Mouse (Mus musculus) forebrain, postnatal 0 days (tissue): ENCODE measurements around the gene Sipa1l2. TPM values are rescaled to one million over a fixed set of nuclear protein-coding genes. Genes with fewer than 3 reads are reported as not detected.
A peak's percentile ranks its signal among the peaks of the same experiment; 100 is the strongest.

Experiments
- ATAC-seq: fragments of 200-750 bp; cut with Nextera tagmentation; 2 replicates; pipeline ENCODE4 v1.8.0; 2017; ENCODE audit warnings: mild to moderate bottlenecking, moderate library complexity
- DNase-seq: peaks from one replicate; pipeline ENCODE4 v3.0.0-alpha.2; 2015
- H3K27ac ChIP-seq: fragments of 300-500 bp; sonication (generic); 2 replicates; pipeline ENCODE4 v1.5.1; 2014; ENCODE audit warnings: low read depth, mild to moderate bottlenecking, antibody characterized with exemption, low read length, moderate library complexity, mixed read lengths
- H3K27me3 ChIP-seq: fragments of 300-500 bp; sonication (generic); 2 replicates; pipeline ENCODE4 v1.6.1; 2014; ENCODE audit warnings: mild to moderate bottlenecking, low read length, mixed read lengths; ENCODE audit not compliant: insufficient read depth
- H3K36me3 ChIP-seq: fragments of 300-500 bp; sonication (generic); 2 replicates; pipeline ENCODE4 v1.6.1; 2014; ENCODE audit warnings: mild to moderate bottlenecking, moderate library complexity; ENCODE audit not compliant: insufficient read depth
- H3K4me1 ChIP-seq: fragments of 300-500 bp; sonication (generic); 2 replicates; pipeline ENCODE4 v1.6.1; 2014; ENCODE audit warnings: antibody characterized with exemption; ENCODE audit not compliant: insufficient read depth
- H3K4me2 ChIP-seq: fragments of 300-500 bp; sonication (generic); 2 replicates; pipeline ENCODE4 v1.6.1; 2014; ENCODE audit warnings: low read depth, mild to moderate bottlenecking, moderate library complexity
- H3K4me3 ChIP-seq: fragments of 300-500 bp; sonication (generic); 2 replicates; pipeline ENCODE4 v1.5.1; 2014; ENCODE audit warnings: low read depth, low read length, mixed read lengths
- H3K9ac ChIP-seq: fragments of 300-500 bp; sonication (generic); 2 replicates; pipeline ENCODE4 v1.6.1; 2014; ENCODE audit warnings: mild to moderate bottlenecking
- H3K9me3 ChIP-seq: fragments of 300-500 bp; sonication (generic); 2 replicates; pipeline ENCODE4 v1.6.1; 2016; ENCODE audit warnings: low read length
- CTCF ChIP-seq: sonication (generic); IDR thresholded peaks from 2 replicates; pipeline ENCODE4 v1.5.1; 2016; ENCODE audit warnings: antibody characterized with exemption, control low read depth, low read depth
- WGBS: fragments of 180-500 bp; shearing (Covaris S2); extraction: QIAGEN DNeasy Blood & Tissue Kit; methylation state at CpG from one replicate; pipeline ENCODE4 v1.1.7; 2014; 5-methylcytosine and 5-hydroxymethylcytosine counted together
- polyA plus RNA-seq: library from polyadenylated mRNA; unstranded; fragments of >200 nt; fragmentation: Nextera tagmentation; extraction: Ambion mirVana; gene quantifications from 2 replicates; pipeline ENCODE4 v1.2.1, GENCODE M21; 2015
- total RNA-seq: library from RNA; depleted of rRNA; stranded (reverse); fragments of >200 nt; gene quantifications from 2 replicates; pipeline ENCODE4 v1.2.3, GENCODE M21; 2014

Gene Sipa1l2
- total and polyA plus RNA-seq, 2 experiments from 2014 or later = 10.6 to 44.3 TPM

DNA sequence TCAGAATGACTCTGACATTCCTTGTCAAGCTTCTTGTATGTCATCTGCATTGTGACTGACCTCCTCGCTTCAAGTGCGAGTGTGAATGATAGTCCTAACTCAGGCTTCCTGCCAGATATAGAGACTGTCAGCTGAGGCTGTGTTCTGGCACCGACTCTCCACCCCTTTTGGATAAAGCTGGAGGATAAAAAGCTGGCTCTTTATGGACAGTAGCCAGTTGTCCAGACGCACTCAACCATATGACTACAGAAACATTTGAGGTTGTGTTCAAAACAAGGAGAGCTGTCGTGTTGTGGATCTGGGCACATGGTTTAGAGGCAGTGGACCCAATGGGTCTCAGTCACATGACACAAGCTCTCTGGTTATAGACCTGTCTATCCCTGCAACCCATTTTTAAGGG, 180.3 kb downstream of the Sipa1l2 start:
- Histone ChIP-seq H3K4me1 (peaks cover 34% of the 10 kb centered on the region), H3K27ac (peak overlapping the region; percentile 72; the same call in 1 of the 2 replicates), H3K4me3 (no peak overlapping the region), H3K4me2 (no peak overlapping the region), H3K9me3 (no peaks in the 10 kb centered on the region), H3K27me3 (no peaks in the 10 kb centered on the region), H3K9ac (no peak overlapping the region), H3K36me3 (no peaks in the 10 kb centered on the region)
- peak; percentile 86 for DNase-seq
- WGBS = 22% methylated on average over 5 of the region's 5 CpGs
- TF ChIP-seq CTCF = no peak
- ATAC-seq = peak; percentile 64

DNA sequence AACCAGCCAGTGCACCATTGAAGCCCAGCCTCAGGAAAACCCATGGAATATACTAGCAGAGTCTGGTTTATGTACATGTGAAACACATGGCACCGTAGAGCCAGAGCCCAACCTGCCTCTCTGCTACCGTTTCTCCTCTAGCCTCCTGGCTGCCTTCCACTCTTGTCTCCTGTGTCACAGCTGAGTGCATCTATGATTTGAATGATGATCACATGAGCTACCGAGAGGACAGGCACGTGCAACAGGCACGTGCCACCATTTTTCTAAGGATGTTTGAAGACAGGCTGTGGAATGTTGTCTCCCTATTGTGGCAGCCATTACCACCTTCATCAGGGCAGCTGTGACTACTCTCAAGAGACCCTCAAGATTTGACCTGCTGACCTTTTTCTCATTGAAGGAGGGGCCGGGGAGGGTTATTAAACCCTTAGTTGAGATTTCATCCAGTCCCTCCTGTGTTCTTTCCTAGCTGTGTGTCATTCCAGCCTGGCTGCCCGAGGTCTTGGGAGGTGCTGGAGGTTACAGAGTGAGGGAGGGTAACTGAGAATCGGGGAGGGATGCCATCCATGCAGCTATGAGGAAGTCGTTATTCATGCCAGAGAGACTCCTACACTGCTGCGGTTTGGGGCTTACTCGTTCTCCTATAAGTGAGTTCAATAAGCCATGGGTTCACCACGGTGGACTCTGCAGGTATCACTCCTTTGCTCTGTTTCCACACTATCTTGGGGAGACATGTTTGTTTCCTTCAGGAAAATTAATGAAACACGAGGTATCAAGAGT, 181.0 kb downstream of the Sipa1l2 start:
- WGBS = 59% methylated on average over 13 of the region's 13 CpGs
- 0 out of 2 replicates have a peak overlapping the region, but pooled peaks have one; percentile 21 for H3K27ac ChIP-seq
- DNase-seq = no peak

DNA sequence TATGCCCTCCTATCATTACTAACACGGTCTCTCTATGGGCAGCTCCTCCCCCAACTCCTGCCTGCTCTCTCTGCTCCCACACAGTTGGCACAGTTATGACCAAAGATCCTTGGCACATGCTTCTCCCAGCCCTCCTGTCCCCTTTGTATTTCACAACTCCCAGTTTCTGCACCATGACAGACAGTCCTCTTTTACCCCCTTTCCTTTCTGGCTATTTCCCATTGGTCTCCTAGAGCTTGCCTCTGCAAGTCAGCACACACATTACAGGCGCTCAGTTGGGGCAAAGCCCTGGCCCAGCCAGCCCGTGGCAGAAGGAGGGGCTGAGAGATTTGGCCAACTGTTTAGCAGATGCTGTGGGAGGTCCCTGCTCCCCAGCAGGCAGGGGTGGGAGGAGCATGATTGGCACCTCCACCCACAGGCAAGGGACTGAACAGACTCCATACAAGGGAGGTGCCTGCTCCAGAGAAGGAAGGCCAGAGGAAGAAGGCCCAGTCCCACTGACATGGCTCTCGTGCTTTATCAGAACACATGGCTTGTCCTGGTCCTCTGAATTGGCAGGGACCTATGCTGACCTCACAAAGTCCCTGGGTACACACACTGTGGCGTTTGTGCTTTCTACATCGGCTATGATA, 184.0 kb downstream of the Sipa1l2 start:
- no peak for TF ChIP-seq CTCF
- peak; percentile 75 for DNase-seq
- no peak overlapping the region for H3K4me2 ChIP-seq
- 15% methylated on average over 6 of the region's 6 CpGs for WGBS
- peaks cover 32% of the 10 kb centered on the region for H3K4me1 ChIP-seq
- no peaks in the 10 kb centered on the region for H3K9me3 ChIP-seq
- ATAC-seq = peak; percentile 83
- H3K27me3 ChIP-seq = no peaks in the 10 kb centered on the region
- H3K4me3 ChIP-seq = no peak overlapping the region
- H3K9ac ChIP-seq = 0 out of 2 replicates have a peak overlapping the region, but pooled peaks have one; percentile 22
- H3K36me3 ChIP-seq = no peaks in the 10 kb centered on the region
- H3K27ac ChIP-seq = peak overlapping the region; percentile 36; the same call in 1 of the 2 replicates

More for the DNA sequence above, 181.0 kb downstream of the Sipa1l2 start:
- Histone ChIP-seq H3K36me3 (no peaks in the 10 kb centered on the region), H3K27me3 (no peaks in the 10 kb centered on the region), H3K9me3 (no peaks in the 10 kb centered on the region), H3K4me1 (peaks cover 34% of the 10 kb centered on the region), H3K4me2 (no peak overlapping the region), H3K4me3 (no peak overlapping the region), H3K9ac (no peak overlapping the region)
- ATAC-seq = no peak
- no peak for TF ChIP-seq CTCF

DNA sequence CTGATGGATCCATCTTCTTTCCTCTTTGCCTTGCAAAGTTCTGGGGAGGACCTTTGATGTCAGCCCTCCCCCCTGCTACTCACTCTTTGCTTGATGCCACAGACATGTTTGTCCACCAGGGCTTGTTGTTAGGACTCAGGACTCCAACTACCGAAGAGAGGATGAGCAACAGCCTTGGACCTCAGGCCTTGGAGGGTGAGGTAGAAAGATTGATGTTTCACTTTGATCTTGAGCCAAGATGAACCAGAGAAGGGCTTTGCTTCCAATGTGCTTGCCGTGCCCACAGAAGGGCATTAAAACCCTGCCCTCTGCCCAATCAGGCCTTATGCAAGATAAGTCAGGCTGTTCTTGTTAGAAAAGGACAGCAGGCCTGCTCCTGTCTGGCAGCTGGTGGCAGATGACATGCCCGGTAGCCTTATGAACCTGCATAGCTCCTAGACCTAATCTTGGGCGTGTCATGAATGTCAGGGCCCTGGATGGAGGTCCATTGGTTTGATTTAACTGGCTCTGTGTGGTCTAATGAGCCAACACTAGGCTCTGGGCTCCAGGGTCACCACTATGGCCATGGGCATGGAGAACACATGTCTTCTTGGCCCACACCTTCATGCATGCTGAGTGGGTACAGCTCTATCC, 184.9 kb downstream of the Sipa1l2 start:
- ATAC-seq (no peak), DNase-seq (no peak)
- TF ChIP-seq CTCF = no peak
- Histone ChIP-seq H3K4me3 (no peak overlapping the region), H3K27me3 (no peaks in the 10 kb centered on the region), H3K4me1 (peaks cover 23% of the 10 kb centered on the region), H3K9ac (no peak overlapping the region), H3K27ac (no peak overlapping the region), H3K9me3 (no peaks in the 10 kb centered on the region), H3K4me2 (no peak overlapping the region), H3K36me3 (no peaks in the 10 kb centered on the region)
- WGBS = 91% methylated on average over 4 of the region's 4 CpGs

DNA sequence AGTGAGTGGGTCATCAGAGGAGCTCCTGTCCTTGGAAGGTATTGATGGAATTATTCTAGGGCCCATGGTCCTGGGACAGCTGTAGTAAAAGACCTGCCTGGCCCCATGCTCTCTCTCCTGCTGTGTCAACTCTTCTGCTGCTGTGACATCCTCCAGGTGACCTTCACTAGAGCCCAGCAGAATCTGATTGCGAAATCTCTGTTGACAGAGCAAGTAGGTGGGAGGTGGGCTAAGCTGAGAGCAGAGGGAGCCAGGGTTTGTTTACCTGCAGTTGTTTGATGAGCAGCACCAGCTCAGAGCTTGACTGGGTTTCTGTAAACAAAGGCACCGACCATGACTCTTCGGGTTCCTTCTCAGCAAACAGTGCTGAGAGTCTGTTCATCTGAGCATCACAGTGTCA, 187.9 kb downstream of the Sipa1l2 start:
- Histone ChIP-seq H3K4me1 (peaks cover 12% of the 10 kb centered on the region), H3K9ac (no peak overlapping the region), H3K9me3 (no peaks in the 10 kb centered on the region), H3K4me2 (no peak overlapping the region), H3K36me3 (no peaks in the 10 kb centered on the region), H3K4me3 (no peak overlapping the region), H3K27ac (no peak overlapping the region), H3K27me3 (no peaks in the 10 kb centered on the region)
- no peak for ATAC-seq
- no peak for DNase-seq
- no peak for TF ChIP-seq CTCF
- 83% methylated on average over 3 of the region's 3 CpGs for WGBS

DNA sequence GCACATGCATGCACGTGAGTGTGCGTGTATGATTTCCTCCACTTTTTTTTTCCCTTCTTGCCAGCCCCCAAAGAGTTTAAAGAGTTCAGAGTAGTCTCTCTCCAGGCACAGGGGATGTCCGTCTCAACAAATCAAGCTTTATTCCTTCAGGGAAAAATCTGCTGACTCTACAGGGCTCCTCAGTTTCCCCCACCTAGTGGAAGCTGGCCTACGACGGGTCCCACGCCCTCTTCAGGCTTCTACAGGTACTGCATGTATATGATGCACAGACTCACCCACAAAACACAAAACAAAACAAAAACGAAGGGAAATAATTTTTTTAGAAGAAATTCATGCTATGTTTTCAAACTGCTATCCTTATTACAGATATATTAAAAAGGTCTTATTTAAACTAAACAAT, 189.7 kb downstream of the Sipa1l2 start:
- no peak overlapping the region for H3K4me2 ChIP-seq
- no peak overlapping the region for H3K4me3 ChIP-seq
- ATAC-seq (no peak), DNase-seq (no peak)
- peak; percentile 10; the same call in 1 of the 2 replicates for TF ChIP-seq CTCF
- no peak overlapping the region for H3K27ac ChIP-seq
- 0 out of 2 replicates have a peak, but pooled peaks cover 1% of the 10 kb centered on the region for H3K4me1 ChIP-seq
- no peaks in the 10 kb centered on the region for H3K27me3 ChIP-seq
- no peak overlapping the region for H3K9ac ChIP-seq
- WGBS = 60% methylated on average over 7 of the region's 7 CpGs
- H3K9me3 ChIP-seq = no peaks in the 10 kb centered on the region
- no peaks in the 10 kb centered on the region for H3K36me3 ChIP-seq

DNA sequence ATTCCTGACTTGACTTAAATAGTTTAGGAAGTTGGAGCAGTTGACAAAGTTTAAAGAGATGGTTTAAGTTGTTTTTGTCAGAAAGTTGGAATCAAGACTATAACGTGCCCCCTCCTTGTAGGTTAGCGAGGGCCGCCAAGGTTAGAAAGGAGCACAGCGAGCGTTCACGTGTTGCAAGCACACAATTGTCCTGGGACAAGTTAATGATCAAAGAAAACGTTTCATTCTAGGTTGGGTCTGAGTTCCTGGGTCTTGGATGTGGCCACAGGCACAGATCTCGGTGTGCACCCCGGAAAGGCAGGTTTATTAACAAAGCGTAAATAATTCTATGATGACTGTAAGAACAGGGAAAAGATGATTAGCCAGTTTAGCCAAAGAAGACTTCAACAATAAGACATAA, 190.5 kb downstream of the Sipa1l2 start:
- no peak overlapping the region for H3K4me2 ChIP-seq

More for the DNA sequence above, 190.5 kb downstream of the Sipa1l2 start:
- H3K36me3 ChIP-seq = no peaks in the 10 kb centered on the region
- no peak for ATAC-seq
- no peaks in the 10 kb centered on the region for H3K4me1 ChIP-seq
- no peak overlapping the region for H3K9ac ChIP-seq
- no peak overlapping the region for H3K27ac ChIP-seq
- H3K4me3 ChIP-seq = no peak overlapping the region
- TF ChIP-seq CTCF = no peak
- no peaks in the 10 kb centered on the region for H3K9me3 ChIP-seq
- no peak for DNase-seq
- 72% methylated on average over 10 of the region's 10 CpGs for WGBS
- H3K27me3 ChIP-seq = no peaks in the 10 kb centered on the region
